Mouse (Mus musculus): ENCODE data around the gene Ska3.
"Not testable (repeated sequence)": the region's sequence is repeated elsewhere in the genome, so short reads cannot be mapped to it uniquely, and the experiment has no call there.

DNA sequence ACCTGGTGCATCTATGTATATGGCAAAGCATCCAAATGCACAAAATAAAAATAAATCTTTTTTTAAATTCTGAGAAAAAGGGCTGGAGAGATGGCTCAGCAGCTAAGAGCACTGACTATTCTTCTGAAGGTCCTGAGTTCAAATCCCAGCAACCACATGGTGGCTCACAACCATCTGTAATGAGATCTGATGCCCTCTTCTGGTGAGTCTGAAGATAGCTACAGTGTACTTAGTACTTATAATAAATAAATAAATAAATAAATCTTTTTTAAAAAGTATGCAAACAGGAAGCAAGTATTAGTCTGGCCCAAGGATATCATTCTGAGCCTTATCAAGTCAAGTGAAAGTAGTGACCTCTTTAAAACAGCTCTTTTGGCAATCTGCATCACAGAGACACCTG lies 30.1 kb upstream of the Ska3 start:
- TF ChIP-seq GATA1, TAL1 (IDR thresholded peaks at IDR 0.05; ENCODE audit: low read length): not testable (repeated sequence)

Measured in erythroblast, embryonic 14.5 days (primary cell).